Mouse (Mus musculus): Measurements from ENCODE around the gene Ctdnep1. TPM values are rescaled to one million over a fixed set of nuclear protein-coding genes. Genes with fewer than 3 reads are reported as not detected.

Ctdnep1 gene
- polyA plus RNA-seq, 1 experiment from 2014 or later: 22.3 TPM

DNA sequence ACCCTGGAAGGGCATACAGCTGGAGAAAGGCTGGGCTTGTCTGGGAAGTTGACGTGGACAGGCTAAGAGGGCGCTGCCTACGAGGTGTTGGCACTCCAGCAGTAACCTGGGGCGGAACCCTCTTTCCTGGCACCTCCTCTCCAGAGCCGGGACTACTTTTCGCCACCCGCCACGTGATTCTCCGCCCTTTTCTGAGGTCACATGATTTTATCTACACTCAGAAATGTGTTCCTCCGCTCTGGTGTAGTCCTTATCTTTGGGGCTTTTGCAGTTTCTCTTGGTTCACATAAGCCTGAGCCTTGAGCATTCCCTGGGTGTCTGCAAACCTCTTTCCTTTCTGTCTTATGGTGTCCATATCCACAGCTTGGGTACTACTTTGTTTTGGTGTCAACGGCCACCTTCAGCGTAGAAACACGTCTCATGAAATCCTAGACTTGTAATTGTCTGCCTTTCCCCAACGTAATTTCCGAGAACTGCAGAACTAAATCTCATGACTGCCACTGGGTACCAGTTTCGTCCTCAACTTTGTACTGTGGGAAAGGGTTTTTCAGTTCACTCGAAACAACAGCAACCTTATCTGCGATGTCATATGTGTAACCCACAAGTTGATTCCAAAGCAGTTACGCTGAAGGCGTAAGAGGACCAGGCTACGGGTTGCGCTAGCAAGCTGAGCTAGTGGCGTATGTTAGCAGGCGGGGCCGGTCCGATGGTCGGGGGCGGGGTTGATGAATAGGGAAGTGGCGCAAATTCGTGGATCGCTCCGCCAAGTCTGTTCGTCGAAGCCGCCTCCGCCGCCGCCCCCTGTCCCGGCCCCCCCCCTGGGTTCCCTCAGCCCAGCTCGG lies 10.1 kb downstream of the Ctdnep1 start, which contains the start of gene Gabarap:
Gene Gabarap (plus strand): TSS at position 294 of the 842 bp plus-strand sequence.
- Histone ChIP-seq H3K9me3 (no peaks in the 10 kb centered on the region), H3K4me1 (peaks cover 23% of the 10 kb centered on the region), H3K4me3 (peak within 1 kb of the TSS; percentile 84), H3K9ac (peak within 1 kb of the TSS; percentile 87), H3K36me3 (peaks cover 58% of the 10 kb centered on the region), H3K27me3 (no peaks in the 10 kb centered on the region), H3K4me2 (peak within 1 kb of the TSS; percentile 72), H3K27ac (peak within 1 kb of the TSS; percentile 96)
- under 1% methylated on average over 40 of the region's 40 CpGs for WGBS
- ATAC-seq (ENCODE audit: borderline replicate concordance, extremely low read depth, low FRiP score, low TSS enrichment): peak; percentile 73

DNA sequence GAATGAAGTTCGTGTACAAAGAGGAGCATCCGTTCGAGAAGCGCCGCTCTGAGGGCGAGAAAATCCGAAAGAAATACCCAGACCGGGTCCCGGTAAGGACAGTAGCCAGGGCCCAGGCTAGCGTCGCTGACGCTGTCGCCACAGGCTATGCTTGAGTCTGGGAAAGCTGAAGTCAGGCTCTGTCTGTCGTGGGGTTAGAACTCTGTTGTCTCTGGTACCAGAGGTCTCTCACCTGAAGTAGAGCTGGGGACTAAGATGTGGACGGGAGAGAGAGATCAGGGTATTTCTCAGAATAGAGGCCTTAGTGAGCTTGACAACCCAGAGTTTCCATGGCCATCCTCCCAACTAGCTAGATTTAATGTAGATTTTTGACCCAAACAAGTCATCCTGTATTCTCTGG lies 10.8 kb downstream of the Ctdnep1 start:
- H3K9me3 ChIP-seq: no peaks in the 10 kb centered on the region
- H3K9ac ChIP-seq: peak overlapping the region; percentile 87
- H3K27me3 ChIP-seq: no peaks in the 10 kb centered on the region
- H3K4me2 ChIP-seq: peak overlapping the region; percentile 72
- ATAC-seq (ENCODE audit: borderline replicate concordance, extremely low read depth, low FRiP score, low TSS enrichment): no peak
- 0% methylated on average over 15 of the region's 15 CpGs for WGBS
- peak overlapping the region; percentile 96 for H3K27ac ChIP-seq
- peaks cover 23% of the 10 kb centered on the region for H3K4me1 ChIP-seq
- peaks cover 51% of the 10 kb centered on the region for H3K36me3 ChIP-seq
- H3K4me3 ChIP-seq: peak overlapping the region; percentile 84

DNA sequence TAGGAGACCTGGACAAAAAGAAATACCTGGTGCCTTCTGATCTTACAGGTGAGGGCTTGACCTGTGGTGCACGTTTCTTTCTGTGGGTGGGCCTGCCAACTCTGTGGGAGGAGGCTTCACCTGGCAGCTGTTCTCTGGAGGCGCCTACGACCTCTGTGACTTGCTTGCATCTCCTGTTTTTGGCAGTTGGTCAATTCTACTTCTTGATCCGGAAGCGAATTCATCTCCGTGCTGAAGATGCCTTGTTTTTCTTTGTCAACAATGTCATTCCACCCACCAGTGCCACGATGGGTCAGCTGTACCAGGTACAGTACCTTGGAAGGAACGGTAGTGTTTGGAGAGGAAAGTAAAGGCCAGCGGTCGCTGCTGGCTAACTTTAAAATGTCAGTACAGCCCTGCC lies 11.4 kb downstream of the Ctdnep1 start:
- Histone ChIP-seq H3K27me3 (no peaks in the 10 kb centered on the region), H3K9me3 (no peaks in the 10 kb centered on the region), H3K36me3 (peaks cover 44% of the 10 kb centered on the region), H3K27ac (no peak overlapping the region; the same call in 1 of the 2 replicates), H3K4me3 (peak overlapping the region; percentile 84), H3K9ac (peak overlapping the region; percentile 87), H3K4me1 (peaks cover 24% of the 10 kb centered on the region), H3K4me2 (peak overlapping the region; percentile 72)
- no peak for ATAC-seq (ENCODE audit: borderline replicate concordance, extremely low read depth, low FRiP score, low TSS enrichment)
- 74% methylated on average over 10 of the region's 10 CpGs for WGBS

DNA sequence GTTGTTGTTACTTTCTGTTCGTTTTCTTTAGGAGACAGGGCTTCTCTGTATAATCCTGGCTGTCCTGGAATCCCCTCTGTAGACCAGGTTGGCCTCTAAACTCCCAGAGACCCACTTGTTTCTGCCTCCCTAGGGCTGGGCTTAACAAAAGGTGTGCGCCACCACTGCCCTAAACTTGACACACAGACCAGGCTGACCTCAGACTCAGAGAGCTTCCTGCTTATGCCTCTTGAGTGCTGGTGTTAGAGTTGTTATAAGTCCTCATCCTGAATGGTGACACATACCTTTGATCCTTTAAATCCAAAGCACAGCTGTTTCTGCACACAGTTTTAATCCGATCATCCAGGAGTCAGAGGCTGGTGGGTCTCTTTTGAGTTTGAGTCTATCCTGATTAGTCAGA lies 12.0 kb downstream of the Ctdnep1 start:
- 81% methylated on average over 3 of the region's 3 CpGs for WGBS
- H3K27me3 ChIP-seq: no peaks in the 10 kb centered on the region
- peak overlapping the region; percentile 87; the same call in 1 of the 2 replicates for H3K9ac ChIP-seq
- peak overlapping the region; percentile 72 for H3K4me2 ChIP-seq
- peak overlapping the region; percentile 84 for H3K4me3 ChIP-seq
- ATAC-seq (ENCODE audit: borderline replicate concordance, extremely low read depth, low FRiP score, low TSS enrichment): no peak
- H3K36me3 ChIP-seq: peaks cover 42% of the 10 kb centered on the region
- H3K9me3 ChIP-seq: no peaks in the 10 kb centered on the region
- peaks cover 30% of the 10 kb centered on the region for H3K4me1 ChIP-seq
- H3K27ac ChIP-seq: no peak overlapping the region

DNA sequence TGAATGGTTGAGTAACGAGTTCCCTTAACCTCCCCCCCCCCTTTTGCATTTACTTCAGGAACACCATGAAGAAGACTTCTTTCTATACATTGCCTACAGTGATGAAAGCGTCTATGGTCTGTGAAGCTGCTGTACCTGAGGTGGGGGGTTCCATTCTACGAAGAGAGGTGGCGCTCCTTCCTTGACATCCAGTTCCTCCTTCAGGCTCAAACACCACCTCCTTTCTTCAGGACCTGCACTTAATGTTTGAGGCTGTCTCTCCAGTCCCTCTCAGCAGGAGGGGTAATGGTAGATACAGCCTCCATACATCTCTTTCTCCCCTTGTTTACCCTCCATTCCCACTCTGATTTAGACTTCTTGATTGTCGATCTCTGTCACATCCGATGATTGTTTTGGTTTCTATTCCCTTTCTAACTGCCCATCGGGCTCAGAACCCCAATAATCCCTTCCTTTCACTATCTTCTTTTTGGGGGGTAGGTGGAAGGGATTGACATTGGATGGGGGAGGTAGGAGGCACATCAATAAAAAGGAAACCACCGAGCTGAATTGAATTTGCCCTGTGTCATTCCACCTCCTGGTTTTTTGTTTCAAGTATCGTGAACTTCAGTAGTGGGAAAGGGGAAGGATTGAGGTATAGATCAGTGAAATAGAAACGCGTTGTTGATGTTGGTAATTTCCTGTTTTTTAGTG lies 13.6 kb downstream of the Ctdnep1 start:
- H3K9ac ChIP-seq: no peak overlapping the region
- H3K4me2 ChIP-seq: peak overlapping the region; percentile 38
- no peak for ATAC-seq (ENCODE audit: borderline replicate concordance, extremely low read depth, low FRiP score, low TSS enrichment)
- no peaks in the 10 kb centered on the region for H3K9me3 ChIP-seq
- WGBS: 83% methylated on average over 11 of the region's 11 CpGs
- H3K27me3 ChIP-seq: no peaks in the 10 kb centered on the region
- peaks cover 33% of the 10 kb centered on the region for H3K4me1 ChIP-seq
- no peak overlapping the region for H3K27ac ChIP-seq
- peak overlapping the region; percentile 97; the same call in 1 of the 2 replicates for H3K4me3 ChIP-seq
- peaks cover 42% of the 10 kb centered on the region for H3K36me3 ChIP-seq

DNA sequence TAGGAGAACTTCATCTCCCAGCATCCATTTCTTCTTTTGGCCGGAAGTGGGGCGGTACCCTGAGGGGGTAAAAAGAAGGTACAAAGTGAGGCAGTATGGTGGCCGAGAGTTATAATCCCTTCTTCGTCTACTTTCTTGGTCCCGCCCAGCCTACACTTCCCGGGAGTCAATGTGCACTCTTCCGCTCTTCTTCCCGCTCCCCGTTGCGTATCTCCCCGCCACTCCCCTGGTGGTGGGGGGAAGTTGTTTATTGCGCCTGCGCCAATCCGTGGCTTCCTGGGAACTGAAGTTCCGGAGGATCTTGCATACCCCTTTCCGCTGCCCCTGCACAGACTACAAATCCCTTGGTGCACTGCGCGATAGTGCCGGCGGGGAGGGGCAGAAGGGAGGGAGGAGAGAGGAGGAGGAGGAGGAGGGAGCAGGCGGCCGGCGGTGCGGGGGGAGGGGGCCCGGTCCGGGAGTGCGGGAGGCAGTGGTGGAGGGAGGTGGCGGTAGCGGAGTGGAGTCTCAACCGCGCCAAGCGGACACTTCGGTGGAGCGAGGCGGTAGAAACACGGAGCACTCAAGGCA lies 14.5 kb downstream of the Ctdnep1 start, which contains the start of gene Phf23:
Gene Phf23 (plus strand): TSS at position 387 of the 570 bp plus-strand sequence.
- Histone ChIP-seq H3K9ac (peak within 1 kb of the TSS; percentile 100), H3K4me3 (peak within 1 kb of the TSS; percentile 97), H3K27ac (peak within 1 kb of the TSS; percentile 99), H3K9me3 (no peaks in the 10 kb centered on the region), H3K4me1 (peaks cover 32% of the 10 kb centered on the region), H3K27me3 (no peaks in the 10 kb centered on the region), H3K4me2 (peak within 1 kb of the TSS; percentile 55), H3K36me3 (peaks cover 40% of the 10 kb centered on the region)
- WGBS: under 1% methylated on average over 36 of the region's 36 CpGs
- peak; percentile 82 for ATAC-seq (ENCODE audit: borderline replicate concordance, extremely low read depth, low FRiP score, low TSS enrichment)

DNA sequence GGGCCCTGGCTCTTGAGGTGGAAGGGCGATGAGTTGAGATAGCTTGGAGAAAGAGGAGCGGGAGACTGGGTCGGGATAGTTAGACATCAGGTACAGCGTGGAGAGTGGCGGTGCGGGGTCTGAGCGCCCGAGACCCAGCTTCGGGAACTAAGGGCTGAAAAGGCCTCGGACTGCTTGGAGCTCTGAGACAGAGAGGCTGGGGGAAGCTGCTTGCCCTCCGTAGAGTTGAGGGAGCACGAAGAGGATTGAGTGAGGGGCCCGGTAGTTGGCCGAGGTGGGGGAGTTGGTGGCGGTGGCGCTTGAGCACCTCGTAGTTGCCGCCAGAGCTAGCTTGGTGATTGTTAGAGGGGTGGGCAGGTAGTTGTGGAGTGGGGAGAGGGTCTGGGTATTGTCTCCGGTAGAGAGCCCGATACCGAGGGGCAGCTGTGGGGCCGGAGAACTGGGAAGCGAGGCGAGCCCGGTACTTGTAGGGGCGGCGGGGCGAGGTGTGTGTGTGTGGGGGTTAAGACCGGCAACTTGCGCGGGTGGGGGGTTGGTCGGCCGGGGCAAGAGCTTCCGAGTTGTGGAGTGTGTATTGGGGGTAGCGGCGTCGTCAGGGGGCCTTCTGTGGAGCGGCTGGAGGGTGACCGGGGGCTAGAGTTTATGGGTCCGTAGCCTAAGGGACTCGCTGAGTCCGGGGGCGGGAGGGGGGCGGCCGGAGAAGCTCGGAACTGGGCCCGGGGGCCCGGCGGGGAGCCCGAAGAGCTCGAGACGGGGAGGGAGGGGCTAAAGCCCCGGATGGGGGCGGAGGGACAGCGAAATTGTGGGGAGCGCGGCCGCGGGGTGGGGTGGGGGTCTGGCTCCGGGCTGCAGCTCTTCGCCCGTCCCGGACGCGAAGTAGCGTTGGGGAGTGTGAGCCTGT lies 15.5 kb downstream of the Ctdnep1 start:
- under 1% methylated on average over 65 of the region's 66 CpGs for WGBS
- Histone ChIP-seq H3K27ac (peak overlapping the region; percentile 99), H3K27me3 (no peaks in the 10 kb centered on the region), H3K9me3 (no peaks in the 10 kb centered on the region), H3K9ac (peak overlapping the region; percentile 100), H3K4me3 (peak overlapping the region; percentile 97), H3K4me2 (peak overlapping the region; percentile 55), H3K36me3 (peaks cover 40% of the 10 kb centered on the region), H3K4me1 (peaks cover 31% of the 10 kb centered on the region)
- peak; percentile 9; the same call in 1 of the 2 replicates for ATAC-seq (ENCODE audit: borderline replicate concordance, extremely low read depth, low FRiP score, low TSS enrichment)

DNA sequence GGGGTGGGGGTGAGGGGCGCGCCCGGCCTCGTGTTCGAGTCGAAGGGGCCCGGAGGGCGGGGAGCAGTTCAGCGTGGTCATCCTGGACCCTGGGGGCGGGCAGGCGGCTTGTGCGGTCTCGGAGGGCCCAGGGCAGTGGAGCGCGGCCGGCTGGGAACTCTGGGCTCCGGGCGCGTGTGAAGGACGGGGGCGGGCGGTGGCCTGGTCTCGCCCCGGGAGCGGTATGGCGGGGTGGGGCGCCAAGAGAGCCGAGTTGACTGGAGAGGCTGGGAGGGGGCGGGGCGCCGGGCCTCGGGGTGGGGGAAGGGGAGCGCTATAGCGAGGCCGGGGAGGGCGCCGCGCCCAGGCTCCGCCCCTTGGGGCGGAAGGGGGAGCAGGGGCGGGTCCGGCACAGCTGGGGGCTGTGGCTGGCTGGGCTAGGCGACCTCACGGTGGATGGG lies 16.1 kb downstream of the Ctdnep1 start:
- H3K9me3 ChIP-seq: no peaks in the 10 kb centered on the region
- H3K36me3 ChIP-seq: peaks cover 40% of the 10 kb centered on the region
- H3K4me3 ChIP-seq: peak overlapping the region; percentile 97
- peak overlapping the region; percentile 100 for H3K9ac ChIP-seq
- under 1% methylated on average over 34 of the region's 44 CpGs for WGBS
- H3K27me3 ChIP-seq: no peaks in the 10 kb centered on the region
- peaks cover 38% of the 10 kb centered on the region for H3K4me1 ChIP-seq
- H3K27ac ChIP-seq: peak overlapping the region; percentile 99
- peak; percentile 60 for ATAC-seq (ENCODE audit: borderline replicate concordance, extremely low read depth, low FRiP score, low TSS enrichment)
- peak overlapping the region; percentile 55 for H3K4me2 ChIP-seq

DNA sequence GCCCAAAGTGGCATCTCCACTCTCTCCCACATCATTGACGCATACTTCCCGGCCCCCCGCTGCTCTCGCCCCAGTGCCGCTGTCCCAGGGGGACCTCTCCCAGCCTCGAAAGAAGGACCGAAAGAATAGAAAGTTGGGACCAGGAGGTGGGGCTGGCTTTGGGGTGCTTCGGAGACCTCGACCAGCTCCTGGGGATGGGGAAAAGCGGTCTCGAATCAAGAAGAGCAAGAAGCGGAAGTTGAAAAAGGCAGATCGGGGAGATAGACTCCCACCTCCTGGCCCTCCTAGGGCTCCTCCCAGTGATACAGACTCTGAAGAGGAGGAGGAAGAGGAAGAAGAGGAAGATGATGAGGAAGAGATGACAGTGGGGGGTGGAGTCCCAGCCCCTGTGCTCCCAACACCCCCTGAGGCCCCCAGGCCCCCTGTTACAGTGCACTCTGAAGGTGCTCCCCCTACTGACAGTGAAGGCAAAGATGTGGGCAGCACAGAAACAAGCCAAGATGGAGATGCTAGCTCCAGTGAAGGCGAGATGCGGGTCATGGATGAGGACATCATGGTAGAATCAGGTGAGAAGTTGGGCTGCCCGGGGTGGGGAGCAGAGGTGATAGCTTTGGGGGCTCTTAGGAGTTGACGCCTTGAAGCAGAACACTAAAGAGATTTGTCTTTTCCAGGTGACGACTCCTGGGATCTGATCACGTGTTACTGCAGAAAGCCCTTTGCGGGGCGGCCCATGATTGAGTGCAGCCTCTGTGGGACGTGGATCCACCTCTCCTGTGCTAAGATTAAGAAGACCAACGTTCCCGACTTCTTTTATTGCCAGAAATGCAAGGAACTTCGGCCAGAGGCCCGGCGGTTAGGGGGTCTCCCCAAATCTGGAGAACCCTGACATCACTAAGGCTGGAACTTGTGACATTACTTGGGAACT lies 17.9 kb downstream of the Ctdnep1 start:
- Histone ChIP-seq H3K4me2 (no peak overlapping the region), H3K4me1 (peaks cover 45% of the 10 kb centered on the region)

DNA sequence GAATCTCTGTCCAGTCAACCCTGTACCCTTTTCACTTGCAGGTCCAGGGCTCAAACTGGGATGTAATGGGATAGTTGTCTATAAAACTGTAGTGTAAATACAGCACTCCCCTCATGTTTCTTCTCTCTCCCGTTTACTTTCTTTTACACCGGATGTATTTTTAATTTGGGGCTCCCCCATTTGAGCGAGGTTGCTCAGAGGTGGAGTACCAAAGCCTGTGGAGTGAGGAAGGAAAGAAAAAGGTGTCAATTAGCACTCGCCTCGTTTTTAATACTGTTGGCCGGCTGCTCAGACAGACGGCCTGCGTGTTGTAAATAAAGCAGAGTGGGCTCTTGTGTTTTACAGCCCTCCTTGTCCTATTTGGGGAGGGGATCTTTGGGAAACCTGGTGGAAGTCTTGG lies 18.7 kb downstream of the Ctdnep1 start:
- H3K4me2 ChIP-seq: no peak overlapping the region
- no peaks in the 10 kb centered on the region for H3K27me3 ChIP-seq
- no peaks in the 10 kb centered on the region for H3K9me3 ChIP-seq
- no peak overlapping the region for H3K9ac ChIP-seq
- 76% methylated on average over 8 of the region's 8 CpGs for WGBS
- peak overlapping the region; percentile 55 for H3K27ac ChIP-seq
- no peak for ATAC-seq (ENCODE audit: borderline replicate concordance, extremely low read depth, low FRiP score, low TSS enrichment)
- no peak overlapping the region for H3K4me3 ChIP-seq
- H3K36me3 ChIP-seq: peaks cover 24% of the 10 kb centered on the region
- H3K4me1 ChIP-seq: peaks cover 41% of the 10 kb centered on the region

More for the DNA sequence above, 17.9 kb downstream of the Ctdnep1 start:
- no peak for ATAC-seq (ENCODE audit: borderline replicate concordance, extremely low read depth, low FRiP score, low TSS enrichment)
- Histone ChIP-seq H3K27ac (no peak overlapping the region), H3K36me3 (peaks cover 33% of the 10 kb centered on the region), H3K4me3 (no peak overlapping the region), H3K9ac (no peak overlapping the region), H3K9me3 (no peaks in the 10 kb centered on the region), H3K27me3 (no peaks in the 10 kb centered on the region)
- 88% methylated on average over 27 of the region's 27 CpGs for WGBS
